Mouse (Mus musculus) lung, postnatal 0 days (tissue): ENCODE results near the gene Rtp4. TPM values are rescaled to one million over a fixed set of nuclear protein-coding genes. Genes with fewer than 3 reads are reported as not detected.

Experiments used
- ATAC-seq: fragments of 200-750 bp; cut with Nextera tagmentation; 2 replicates; pipeline ENCODE4 v1.8.0; 2017; ENCODE audit warnings: moderate library complexity
- DNase-seq: peaks from one replicate; pipeline ENCODE4 v3.0.0-alpha.2; 2016; ENCODE audit warnings: low spot score
- H3K27ac ChIP-seq: fragments of 300-500 bp; sonication (generic); 2 replicates; pipeline ENCODE4 v1.5.1; 2014; ENCODE audit warnings: antibody characterized with exemption, mild to moderate bottlenecking, low read length, mixed read lengths
- H3K27me3 ChIP-seq: fragments of 300-500 bp; sonication (generic); replicated peaks from 2 replicates; pipeline ENCODE4 v1.6.1; 2014; ENCODE audit warnings: low read length, mixed read lengths; ENCODE audit not compliant: insufficient read depth
- H3K36me3 ChIP-seq: fragments of 300-500 bp; sonication (generic); 2 replicates; pipeline ENCODE4 v1.6.1; 2014; ENCODE audit warnings: low read length, mixed read lengths; ENCODE audit not compliant: insufficient read depth
- H3K4me1 ChIP-seq: fragments of 300-500 bp; sonication (generic); 2 replicates; pipeline ENCODE4 v1.6.1; 2014; ENCODE audit warnings: antibody characterized with exemption, low read depth, low read length, mixed read lengths; ENCODE audit not compliant: insufficient read depth
- H3K4me2 ChIP-seq: fragments of 300-500 bp; sonication (generic); replicated peaks from 2 replicates; pipeline ENCODE4 v1.6.1; 2014; ENCODE audit warnings: low read depth, mild to moderate bottlenecking, low read length, moderate library complexity, mixed read lengths
- H3K4me3 ChIP-seq: fragments of 300-500 bp; sonication (generic); 2 replicates; pipeline ENCODE4 v1.5.1; 2014; ENCODE audit warnings: low read depth, low read length
- H3K9ac ChIP-seq: fragments of 300-500 bp; sonication (generic); replicated peaks from 2 replicates; pipeline ENCODE4 v1.6.1; 2014; ENCODE audit warnings: low read depth, mild to moderate bottlenecking
- H3K9me3 ChIP-seq: fragments of 300-500 bp; sonication (generic); 2 replicates; pipeline ENCODE4 v1.6.1; 2016; ENCODE audit warnings: low read length, mixed read lengths
- CTCF ChIP-seq: IDR thresholded peaks from 2 replicates; pipeline ENCODE4 v1.5.1; 2016; ENCODE audit warnings: antibody characterized with exemption, mild to moderate bottlenecking
- EP300 ChIP-seq: IDR thresholded peaks from 2 replicates; pipeline ENCODE4 v1.6.1; 2016; ENCODE audit warnings: antibody characterized with exemption, mild to moderate bottlenecking, control low read depth
- WGBS: fragments of 180-500 bp; shearing (Covaris S2); extraction: QIAGEN DNeasy Blood & Tissue Kit; methylation state at CpG from one replicate; pipeline ENCODE4 v1.1.7; 2014; 5-methylcytosine and 5-hydroxymethylcytosine counted together
- polyA plus RNA-seq: library from polyadenylated mRNA; unstranded; fragments of >200 nt; fragmentation: Nextera tagmentation; extraction: Ambion mirVana; gene quantifications from 2 replicates; pipeline ENCODE4 v1.2.1, GENCODE M21; 2015

The Rtp4 gene
- polyA plus RNA-seq, 1 experiment from 2014 or later: 34.8 TPM

GRCm38 (mm10) chr16:23504320-23504744 is 15.8 kb upstream of the Rtp4 start:
- Histone ChIP-seq H3K4me2 (no peak overlapping the region), H3K4me3 (no peak overlapping the region), H3K27me3 (no peaks in the 10 kb centered on the region), H3K27ac (no peak overlapping the region), H3K4me1 (peaks cover under 1% of the 10 kb centered on the region; the same call in 1 of the 2 replicates), H3K36me3 (no peaks in the 10 kb centered on the region), H3K9ac (no peak overlapping the region), H3K9me3 (no peaks in the 10 kb centered on the region)
- TF ChIP-seq EP300 (no peak), CTCF (no peak)
- WGBS: 89% methylated on average over 3 of the region's 3 CpGs
- ATAC-seq (no peak), DNase-seq (no peak)

- ATAC-seq (no peak), DNase-seq (no peak)
- H3K27ac ChIP-seq: no peak overlapping the region
- no peaks in the 10 kb centered on the region for H3K9me3 ChIP-seq
- H3K4me1 ChIP-seq: no peaks in the 10 kb centered on the region
- no peak overlapping the region for H3K4me3 ChIP-seq
- no peaks in the 10 kb centered on the region for H3K36me3 ChIP-seq
- no peak overlapping the region for H3K4me2 ChIP-seq
- 44% methylated on average over 11 of the region's 11 CpGs for WGBS
- H3K9ac ChIP-seq: no peak overlapping the region
- TF ChIP-seq EP300 (no peak), CTCF (no peak)
- no peaks in the 10 kb centered on the region for H3K27me3 ChIP-seq
Measured at GRCm38 (mm10) chr16:23505904-23506687, 14.0 kb upstream of the Rtp4 start.

- 67% methylated on average over 4 of the region's 4 CpGs for WGBS
- TF ChIP-seq EP300 (no peak), CTCF (no peak)
- Histone ChIP-seq H3K27ac (no peak overlapping the region), H3K4me1 (no peaks in the 10 kb centered on the region; the same call in 1 of the 2 replicates), H3K36me3 (no peaks in the 10 kb centered on the region), H3K9ac (no peak overlapping the region), H3K4me2 (no peak overlapping the region), H3K27me3 (no peaks in the 10 kb centered on the region), H3K4me3 (no peak overlapping the region), H3K9me3 (no peaks in the 10 kb centered on the region)
- ATAC-seq (no peak), DNase-seq (no peak)
Measured at GRCm38 (mm10) chr16:23511166-23511935, 8.7 kb upstream of the Rtp4 start.

- DNase-seq (no peak), ATAC-seq (no peak)
- no peak overlapping the region for H3K9ac ChIP-seq
- H3K27me3 ChIP-seq: no peaks in the 10 kb centered on the region
- TF ChIP-seq EP300 (no peak), CTCF (no peak)
- H3K27ac ChIP-seq: no peak overlapping the region
- no peaks in the 10 kb centered on the region for H3K9me3 ChIP-seq
- no peak overlapping the region for H3K4me3 ChIP-seq
- WGBS: 70% methylated on average over 1 of the region's 1 CpGs
- H3K4me2 ChIP-seq: no peak overlapping the region
- no peaks in the 10 kb centered on the region; the same call in 1 of the 2 replicates for H3K4me1 ChIP-seq
- no peaks in the 10 kb centered on the region for H3K36me3 ChIP-seq
Measured at GRCm38 (mm10) chr16:23513401-23513800, 6.7 kb upstream of the Rtp4 start.

- H3K4me2 ChIP-seq: no peak overlapping the region
- no peak for TF ChIP-seq CTCF
- no peak for TF ChIP-seq EP300
- H3K27me3 ChIP-seq: no peaks in the 10 kb centered on the region
- H3K9ac ChIP-seq: no peak overlapping the region
- WGBS: 12% methylated on average over 3 of the region's 3 CpGs
- ATAC-seq (no peak), DNase-seq (peak; percentile 53)
- H3K36me3 ChIP-seq: no peaks in the 10 kb centered on the region
- no peaks in the 10 kb centered on the region for H3K9me3 ChIP-seq
- H3K27ac ChIP-seq: no peak overlapping the region
- H3K4me3 ChIP-seq: no peak overlapping the region
- no peaks in the 10 kb centered on the region; the same call in 1 of the 2 replicates for H3K4me1 ChIP-seq
Measured at GRCm38 (mm10) chr16:23515766-23516165, 4.3 kb upstream of the Rtp4 start.

GRCm38 (mm10) chr16:23516606-23517005 is 3.5 kb upstream of the Rtp4 start:
- ATAC-seq (no peak), DNase-seq (peak; percentile 14)
- no peaks in the 10 kb centered on the region; the same call in 1 of the 2 replicates for H3K4me1 ChIP-seq
- no peak overlapping the region for H3K9ac ChIP-seq
- H3K4me3 ChIP-seq: no peak overlapping the region
- H3K27ac ChIP-seq: no peak overlapping the region
- no peaks in the 10 kb centered on the region for H3K27me3 ChIP-seq
- 34% methylated on average over 2 of the region's 2 CpGs for WGBS
- no peaks in the 10 kb centered on the region for H3K36me3 ChIP-seq
- no peak overlapping the region for H3K4me2 ChIP-seq
- no peaks in the 10 kb centered on the region for H3K9me3 ChIP-seq
- TF ChIP-seq EP300 (no peak), CTCF (no peak)
